ENCODE assay signal across 9 mouse cellular contexts in genomic region chr12:32015268-32015769, GRCm38 (mm10). TPM values are rescaled to one million over a fixed set of nuclear protein-coding genes. Genes with fewer than 3 reads are reported as not detected.
DNase-seq lines count a peak whose midpoint lies in the region; ATAC-seq and TF ChIP-seq lines count a peak whose summit lies in the region.
"Had no signal": no experiment of that assay in that cellular context is flagged by ENCODE, and none has a peak within 500 bp of the region (broad histone marks: within the 10 kb centered on the region; RNA-seq: fewer than 3 reads in every experiment).

No protein-coding gene starts in this region.

- H3K4me3 ChIP-seq in kidney, embryonic 16.5 days (ENCODE audit: low read length): no peak overlapping the region
- no peak overlapping the region for H3K4me3 ChIP-seq in hindbrain, embryonic 13.5 days
- no peak overlapping the region for H3K4me3 ChIP-seq in neural tube, embryonic 13.5 days
- H3K4me3 ChIP-seq: liver, embryonic 12.5 days had no signal

- in situ Hi-C loops in Patski (cut with MboI; ENCODE audit: low pct_unique_long_range_greater_than_20kb): no loop called here

- no peak for TF ChIP-seq CTCF in Patski (IDR thresholded peaks at IDR 0.05)

- 0 out of 2 replicates have a peak overlapping the region, but pooled peaks have one; percentile 31 for H3K9ac ChIP-seq in kidney, embryonic 16.5 days (replicated peaks; ENCODE audit: low read length)
- peak overlapping the region; percentile 21; the same call in 1 of the 2 replicates for H3K9ac ChIP-seq in hindbrain, embryonic 13.5 days
- no peak overlapping the region for H3K9ac ChIP-seq in neural tube, embryonic 13.5 days
- H3K9ac ChIP-seq: liver, embryonic 12.5 days had no signal

- WGBS in kidney, embryonic 16.5 days: 38% methylated on average over 6 of the region's 6 CpGs
- WGBS in hindbrain, embryonic 13.5 days: 40% methylated on average over 6 of the region's 6 CpGs
- WGBS in neural tube, embryonic 13.5 days: 29% methylated on average over 6 of the region's 6 CpGs

- CTCF ChIA-PET in Patski (lab: Charles Lee): interaction anchor here (1.0 kb wide), 1 partner anchor 65 kb away, joined by 3 read pairs; the partner anchor contains the start of gene Hbp1

- no peaks in the 10 kb centered on the region for H3K27me3 ChIP-seq in kidney, embryonic 16.5 days (ENCODE audit: insufficient read depth, low read length)
- H3K27me3 ChIP-seq in Patski: no peaks in the 10 kb centered on the region
- no peaks in the 10 kb centered on the region for H3K27me3 ChIP-seq in hindbrain, embryonic 13.5 days
- H3K27me3 ChIP-seq in neural tube, embryonic 13.5 days: no peaks in the 10 kb centered on the region
- H3K27me3 ChIP-seq: liver, embryonic 12.5 days had no signal

- no peaks in the 10 kb centered on the region for H3K36me3 ChIP-seq in kidney, embryonic 16.5 days (ENCODE audit: insufficient read depth, low read length)
- H3K36me3 ChIP-seq in hindbrain, embryonic 13.5 days: peaks cover 1% of the 10 kb centered on the region
- no peaks in the 10 kb centered on the region for H3K36me3 ChIP-seq in neural tube, embryonic 13.5 days

- H3K9me3 ChIP-seq in kidney, embryonic 16.5 days (ENCODE audit: low read length): no peaks in the 10 kb centered on the region
- 0 out of 2 replicates have a peak, but pooled peaks cover 4% of the 10 kb centered on the region for H3K9me3 ChIP-seq in hindbrain, embryonic 13.5 days
- no peaks in the 10 kb centered on the region; the same call in 1 of the 2 replicates for H3K9me3 ChIP-seq in neural tube, embryonic 13.5 days
- H3K9me3 ChIP-seq: liver, embryonic 12.5 days had no signal

- peaks cover 8% of the 10 kb centered on the region for H3K4me1 ChIP-seq in kidney, embryonic 16.5 days (ENCODE audit: insufficient read depth, low read length)
- peaks cover 34% of the 10 kb centered on the region for H3K4me1 ChIP-seq in hindbrain, embryonic 13.5 days (replicated peaks)
- peaks cover 30% of the 10 kb centered on the region for H3K4me1 ChIP-seq in neural tube, embryonic 13.5 days (replicated peaks)

- no peak overlapping the region for H3K27ac ChIP-seq in kidney, embryonic 16.5 days (ENCODE audit: low read length)
- peak overlapping the region; percentile 62 for H3K27ac ChIP-seq in hindbrain, embryonic 13.5 days
- H3K27ac ChIP-seq in neural tube, embryonic 13.5 days (replicated peaks): peak overlapping the region; percentile 54
- H3K27ac ChIP-seq: liver, embryonic 12.5 days had no signal

- no peak for DNase-seq in kidney, postnatal 4 days
- DNase-seq in Patski (ENCODE audit: low read depth, low spot score): peak; percentile 22
- DNase-seq in ovary, postnatal 14 days (ENCODE audit: low spot score): no peak
- DNase-seq in ovary, adult 18-20 months (ENCODE audit: low spot score): no peak
- no peak for DNase-seq in cerebellum, adult 9-11 months

- POLR2A ChIA-PET in Patski (lab: Charles Lee): interaction anchor here (0.6 kb wide), 1 partner anchor 9 kb away, joined by 3 read pairs; no protein-coding TSS in a partner anchor

- ATAC-seq in kidney, embryonic 16.5 days (ENCODE audit: low FRiP score, low TSS enrichment): no peak
- peak; percentile 60 for ATAC-seq in Patski
- ATAC-seq in hindbrain, embryonic 13.5 days (ENCODE audit: low FRiP score): peak; percentile 78
- ATAC-seq in neural tube, embryonic 13.5 days (ENCODE audit: low read depth): peak; percentile 75
- ATAC-seq: liver, embryonic 12.5 days had no signal

- H3K4me2 ChIP-seq in kidney, embryonic 16.5 days (replicated peaks; ENCODE audit: low read depth, low read length): no peak overlapping the region
- H3K4me2 ChIP-seq in hindbrain, embryonic 13.5 days: no peak overlapping the region
- no peak overlapping the region for H3K4me2 ChIP-seq in neural tube, embryonic 13.5 days
- H3K4me2 ChIP-seq: liver, embryonic 12.5 days had no signal

RNA-seq across cellular contexts. Expression of gene Prkar2b, which starts 45.8 kb away (rescaled TPM):
- polyA plus RNA-seq in kidney, embryonic 16.5 days (2015; fragmentation: Nextera tagmentation; extraction: Ambion mirVana): 17.4 and 18.7 TPM in 2 replicates
- polyA plus RNA-seq in Patski (2021): 59.1 TPM
- polyA plus RNA-seq in hindbrain, embryonic 13.5 days (2015; fragmentation: Nextera tagmentation; extraction: Ambion mirVana): 108 and 110 TPM in 2 replicates
- polyA plus RNA-seq in neural tube, embryonic 13.5 days (2015; fragmentation: Nextera tagmentation; extraction: Ambion mirVana): 95.9 and 101 TPM in 2 replicates
